Mouse (Mus musculus) small intestine, adult 2 months (tissue): ENCODE measurements around the gene Cacna1d. TPM values are rescaled to one million over a fixed set of nuclear protein-coding genes. Genes with fewer than 3 reads are reported as not detected.

ENCODE experiments used
- H3K27ac ChIP-seq: fragments of 200-500 bp; 2 replicates; pipeline ENCODE4 v1.5.1; 2012; ENCODE audit warnings: low read depth, low read length, control low read depth, inconsistent platforms; ENCODE audit not compliant: insufficient read depth
- H3K27me3 ChIP-seq: fragments of 200-500 bp; 2 replicates; pipeline ENCODE4 v1.6.1; 2012; ENCODE audit warnings: mild to moderate bottlenecking, moderate library complexity, low read length, inconsistent platforms; ENCODE audit not compliant: control insufficient read depth, insufficient read depth
- H3K36me3 ChIP-seq: fragments of 200-500 bp; 2 replicates; pipeline ENCODE4 v1.6.1; 2012; ENCODE audit warnings: mild to moderate bottlenecking, low read length, control low read depth, inconsistent platforms; ENCODE audit not compliant: control insufficient read depth, insufficient read depth
- H3K4me1 ChIP-seq: fragments of 200-500 bp; 2 replicates; pipeline ENCODE4 v1.6.1; 2012; ENCODE audit warnings: low read length, inconsistent platforms, mixed read lengths; ENCODE audit not compliant: control insufficient read depth, insufficient read depth, insufficient read length
- H3K4me3 ChIP-seq: fragments of 200-500 bp; 2 replicates; pipeline ENCODE4 v1.5.1; 2012; ENCODE audit warnings: low read depth, mild to moderate bottlenecking, control low read depth, inconsistent platforms, low read length, moderate library complexity
- CTCF ChIP-seq: fragments of 200-500 bp; IDR thresholded peaks from 2 replicates; pipeline ENCODE4 v1.5.1; 2012; ENCODE audit warnings: low read depth, mild to moderate bottlenecking, control low read depth, inconsistent platforms, low read length, moderate library complexity, mixed read lengths; ENCODE audit not compliant: insufficient replicate concordance, insufficient read length; ENCODE audit errors: extremely low read depth
- POLR2A ChIP-seq: fragments of 200-500 bp; IDR thresholded peaks from 2 replicates; pipeline ENCODE4 v1.6.1; 2012; ENCODE audit warnings: low read depth, mild to moderate bottlenecking, control low read depth, inconsistent platforms, low read length, moderate library complexity
- WGBS: fragments of 180-500 bp; shearing (Covaris S2); methylation state at CpG from one replicate; pipeline ENCODE4 v1.1.7; 2018; 5-methylcytosine and 5-hydroxymethylcytosine counted together
- polyA plus RNA-seq: library from polyadenylated mRNA; depleted of rRNA; stranded (reverse); fragments of >200 nt; gene quantifications from 2 replicates; pipeline ENCODE4 v1.2.3, GENCODE M21; 2012

Gene Cacna1d
- polyA plus RNA-seq, 1 experiment = 2.3 TPM

GRCm38 (mm10) chr14:30350285-30350684 lies 141.0 kb downstream of the Cacna1d start:
- TF ChIP-seq POLR2A (no peak), CTCF (no peak)
- peaks cover 27% of the 10 kb centered on the region for H3K27me3 ChIP-seq

GRCm38 (mm10) chr14:30344948-30345865 lies 146.0 kb downstream of the Cacna1d start:
- no peaks in the 10 kb centered on the region for H3K27me3 ChIP-seq
- no peaks in the 10 kb centered on the region for H3K36me3 ChIP-seq
- H3K27ac ChIP-seq = no peak overlapping the region
- no peak overlapping the region for H3K4me3 ChIP-seq
- peaks cover 6% of the 10 kb centered on the region; the same call in 1 of the 2 replicates for H3K4me1 ChIP-seq
- TF ChIP-seq POLR2A = no peak
- no peak for TF ChIP-seq CTCF
- WGBS = 48% methylated on average over 8 of the region's 8 CpGs

More at GRCm38 (mm10) chr14:30350285-30350684, 141.0 kb downstream of the Cacna1d start:
- Histone ChIP-seq H3K4me1 (no peaks in the 10 kb centered on the region), H3K36me3 (no peaks in the 10 kb centered on the region), H3K4me3 (no peak overlapping the region), H3K27ac (no peak overlapping the region)
- 80% methylated on average over 6 of the region's 6 CpGs for WGBS

GRCm38 (mm10) chr14:30343740-30344139 lies 147.5 kb downstream of the Cacna1d start:
- TF ChIP-seq CTCF = no peak
- TF ChIP-seq POLR2A = no peak
- H3K27me3 ChIP-seq = no peaks in the 10 kb centered on the region

GRCm38 (mm10) chr14:30341825-30342590 lies 149.2 kb downstream of the Cacna1d start:
- Histone ChIP-seq H3K27me3 (no peaks in the 10 kb centered on the region), H3K4me1 (peaks cover 6% of the 10 kb centered on the region; the same call in 1 of the 2 replicates), H3K36me3 (no peaks in the 10 kb centered on the region), H3K27ac (no peak overlapping the region), H3K4me3 (no peak overlapping the region)
- 47% methylated on average over 12 of the region's 12 CpGs for WGBS
- no peak for TF ChIP-seq POLR2A
- no peak for TF ChIP-seq CTCF

More at GRCm38 (mm10) chr14:30343740-30344139, 147.5 kb downstream of the Cacna1d start:
- Histone ChIP-seq H3K36me3 (no peaks in the 10 kb centered on the region), H3K4me3 (no peak overlapping the region), H3K4me1 (peaks cover 6% of the 10 kb centered on the region; the same call in 1 of the 2 replicates), H3K27ac (no peak overlapping the region)
- WGBS = 86% methylated on average over 7 of the region's 7 CpGs

GRCm38 (mm10) chr14:30340140-30340539 lies 151.1 kb downstream of the Cacna1d start:
- peaks cover 6% of the 10 kb centered on the region; the same call in 1 of the 2 replicates for H3K4me1 ChIP-seq
- H3K4me3 ChIP-seq = no peak overlapping the region
- no peaks in the 10 kb centered on the region for H3K27me3 ChIP-seq
- no peaks in the 10 kb centered on the region for H3K36me3 ChIP-seq
- no peak for TF ChIP-seq POLR2A
- no peak for TF ChIP-seq CTCF
- 87% methylated on average over 3 of the region's 3 CpGs for WGBS
- no peak overlapping the region for H3K27ac ChIP-seq

- H3K27me3 ChIP-seq = no peaks in the 10 kb centered on the region
- H3K36me3 ChIP-seq = no peaks in the 10 kb centered on the region
- TF ChIP-seq POLR2A (no peak), CTCF (no peak)
- H3K4me3 ChIP-seq = no peak overlapping the region
- no peaks in the 10 kb centered on the region for H3K4me1 ChIP-seq
- H3K27ac ChIP-seq = no peak overlapping the region
- 90% methylated on average over 1 of the region's 1 CpGs for WGBS
Observed at GRCm38 (mm10) chr14:30331856-30332255, 159.4 kb downstream of the Cacna1d start.

GRCm38 (mm10) chr14:30330416-30331181 lies 160.7 kb downstream of the Cacna1d start:
- Histone ChIP-seq H3K27me3 (no peaks in the 10 kb centered on the region), H3K27ac (peak overlapping the region; percentile 21), H3K36me3 (no peaks in the 10 kb centered on the region), H3K4me3 (no peak overlapping the region), H3K4me1 (no peaks in the 10 kb centered on the region)
- 72% methylated on average over 17 of the region's 17 CpGs for WGBS
- TF ChIP-seq POLR2A (no peak), CTCF (no peak)
